Comparison of ENCODE assay signal across 22 mouse cellular contexts in the genomic region with DNA sequence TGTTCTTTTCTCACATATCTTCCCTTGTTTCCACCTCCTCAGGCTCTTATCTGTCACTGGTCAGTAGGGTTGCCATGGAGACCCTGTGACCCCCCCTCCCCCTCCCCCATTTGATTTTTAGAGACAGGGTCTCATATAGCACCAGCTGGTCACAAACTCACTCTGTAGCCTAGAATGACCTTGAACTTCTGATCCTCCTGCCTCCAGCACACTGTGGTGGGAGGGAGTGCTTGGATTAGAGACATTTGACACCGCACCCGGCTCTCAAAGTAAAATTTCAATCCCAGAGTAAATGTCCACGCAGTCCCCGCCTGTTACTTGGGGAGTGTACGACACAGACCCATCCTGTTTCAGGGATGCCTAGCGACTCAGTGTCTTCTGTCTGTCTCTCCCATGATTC. TPM values are rescaled to one million over a fixed set of nuclear protein-coding genes. Genes with fewer than 3 reads are reported as not detected.
A peak's percentile ranks its signal among the peaks of the same experiment; 100 is the strongest.
DNase-seq lines count a peak whose midpoint lies in the region; ATAC-seq and TF ChIP-seq lines count a peak whose summit lies in the region.
"Had no signal": no experiment of that assay in that cellular context is flagged by ENCODE, and none has a peak within 500 bp of the region (broad histone marks: within the 10 kb centered on the region; RNA-seq: fewer than 3 reads in every experiment).

No protein-coding gene starts in this region.

- ATAC-seq in forebrain, postnatal 0 days: no peak
- ATAC-seq in kidney, embryonic 14.5 days (ENCODE audit: low FRiP score, low TSS enrichment): no peak
- ATAC-seq in midbrain, embryonic 13.5 days: no peak
- ATAC-seq in midbrain, embryonic 14.5 days (ENCODE audit: low FRiP score, low TSS enrichment): no peak
- ATAC-seq: forebrain, embryonic 16.5 days; inflammation-experienced regulatory T-cells, adult 6 months; Patski had no signal

- H3K4me2 ChIP-seq in forebrain, postnatal 0 days (ENCODE audit: low read depth): no peak overlapping the region
- H3K4me2 ChIP-seq in kidney, embryonic 14.5 days (replicated peaks; ENCODE audit: low read depth, low read length): no peak overlapping the region
- no peak overlapping the region for H3K4me2 ChIP-seq in midbrain, embryonic 13.5 days (replicated peaks)
- H3K4me2 ChIP-seq in midbrain, embryonic 14.5 days (ENCODE audit: low read length): no peak overlapping the region
- H3K4me2 ChIP-seq: embryonic facial prominence, embryonic 12.5 days; forebrain, embryonic 12.5 days; heart, embryonic 11.5 days; heart, embryonic 15.5 days had no signal

- no peak for DNase-seq in forebrain, embryonic 10.5 days (ENCODE audit: extremely low spot score, low spot score)
- DNase-seq in forebrain, postnatal 0 days: no peak
- no peak for DNase-seq in kidney, postnatal 10 days
- no peak for DNase-seq in midbrain, embryonic 14.5 days
- DNase-seq in R1 (ENCODE audit: low read depth, low spot score): peak; percentile 78
- no peak for DNase-seq in urinary bladder, postnatal 4 days (ENCODE audit: low spot score in 2 of 2)
- DNase-seq: adrenal gland, adult 8-10 months; adrenal gland, postnatal 36 days; cerebellum, adult 2 months; cerebellum, postnatal 10 days; gastrocnemius, postnatal 14 days; heart, adult 2 months; heart, postnatal 14 days had no signal

- peaks cover 63% of the 10 kb centered on the region for H3K4me1 ChIP-seq in forebrain, embryonic 10.5 days
- H3K4me1 ChIP-seq in forebrain, postnatal 0 days (ENCODE audit: insufficient read depth): peaks cover 10% of the 10 kb centered on the region; the same call in 1 of the 2 replicates
- peaks cover 52% of the 10 kb centered on the region for H3K4me1 ChIP-seq in kidney, embryonic 14.5 days (ENCODE audit: control insufficient read depth, insufficient read depth, low read length)
- H3K4me1 ChIP-seq in midbrain, embryonic 13.5 days (replicated peaks): peaks cover 43% of the 10 kb centered on the region
- H3K4me1 ChIP-seq in midbrain, embryonic 14.5 days (ENCODE audit: control insufficient read depth, insufficient read depth, low read length): no peaks in the 10 kb centered on the region

- TF ChIP-seq CTCF in forebrain, postnatal 0 days (IDR thresholded peaks at IDR 0.05; ENCODE audit: low read depth): no peak

- H3K36me3 ChIP-seq in forebrain, embryonic 10.5 days (replicated peaks): peaks cover 78% of the 10 kb centered on the region
- peaks cover 42% of the 10 kb centered on the region for H3K36me3 ChIP-seq in forebrain, postnatal 0 days (ENCODE audit: insufficient read depth)
- peaks cover 13% of the 10 kb centered on the region for H3K36me3 ChIP-seq in kidney, embryonic 14.5 days (ENCODE audit: control insufficient read depth, insufficient read depth, low read length)
- H3K36me3 ChIP-seq in midbrain, embryonic 13.5 days: peaks cover 58% of the 10 kb centered on the region
- peaks cover 50% of the 10 kb centered on the region for H3K36me3 ChIP-seq in midbrain, embryonic 14.5 days (ENCODE audit: control insufficient read depth, insufficient read depth, low read length)
- H3K36me3 ChIP-seq: heart, embryonic 15.5 days had no signal

- H3K4me3 ChIP-seq in forebrain, embryonic 10.5 days: no peak overlapping the region
- H3K4me3 ChIP-seq in forebrain, postnatal 0 days (ENCODE audit: low read depth, low read length): no peak overlapping the region
- H3K4me3 ChIP-seq in kidney, embryonic 14.5 days (ENCODE audit: low read length): no peak overlapping the region
- no peak overlapping the region for H3K4me3 ChIP-seq in midbrain, embryonic 13.5 days (replicated peaks)
- H3K4me3 ChIP-seq in midbrain, embryonic 14.5 days (replicated peaks; ENCODE audit: low read depth, low read length): no peak overlapping the region
- H3K4me3 ChIP-seq: embryonic facial prominence, embryonic 12.5 days; forebrain, embryonic 12.5 days; heart, adult 2 months; heart, embryonic 15.5 days had no signal

- 85% methylated on average over 6 of the region's 6 CpGs for WGBS in forebrain, embryonic 10.5 days
- 91% methylated on average over 6 of the region's 6 CpGs for WGBS in forebrain, postnatal 0 days
- 66% methylated on average over 6 of the region's 6 CpGs for WGBS in kidney, embryonic 14.5 days
- WGBS in midbrain, embryonic 13.5 days: 84% methylated on average over 6 of the region's 6 CpGs
- 85% methylated on average over 6 of the region's 6 CpGs for WGBS in midbrain, embryonic 14.5 days

- peak overlapping the region; percentile 6; the same call in 1 of the 2 replicates for H3K27ac ChIP-seq in forebrain, embryonic 10.5 days
- no peak overlapping the region for H3K27ac ChIP-seq in forebrain, postnatal 0 days (ENCODE audit: low read depth, low read length)
- peak overlapping the region; percentile 2; the same call in 1 of the 2 replicates for H3K27ac ChIP-seq in kidney, embryonic 14.5 days (ENCODE audit: low read depth, low read length)
- H3K27ac ChIP-seq in midbrain, embryonic 13.5 days: 0 out of 2 replicates have a peak overlapping the region, but pooled peaks have one; percentile 51
- H3K27ac ChIP-seq in midbrain, embryonic 14.5 days (replicated peaks; ENCODE audit: low read depth, low read length): no peak overlapping the region
- H3K27ac ChIP-seq: embryonic facial prominence, embryonic 12.5 days; forebrain, embryonic 12.5 days; heart, adult 2 months; heart, embryonic 15.5 days had no signal

- no peaks in the 10 kb centered on the region for H3K9me3 ChIP-seq in forebrain, embryonic 10.5 days
- H3K9me3 ChIP-seq in forebrain, postnatal 0 days (ENCODE audit: low read length): no peaks in the 10 kb centered on the region
- H3K9me3 ChIP-seq in kidney, embryonic 14.5 days (ENCODE audit: control insufficient read depth, low read length): no peaks in the 10 kb centered on the region
- no peaks in the 10 kb centered on the region for H3K9me3 ChIP-seq in midbrain, embryonic 13.5 days
- no peaks in the 10 kb centered on the region for H3K9me3 ChIP-seq in midbrain, embryonic 14.5 days (ENCODE audit: control insufficient read depth, low read length)
- H3K9me3 ChIP-seq: embryonic facial prominence, embryonic 12.5 days; forebrain, embryonic 12.5 days; heart, embryonic 15.5 days had no signal

- no peak overlapping the region for H3K9ac ChIP-seq in forebrain, postnatal 0 days
- H3K9ac ChIP-seq in kidney, embryonic 14.5 days (ENCODE audit: low read depth, low read length): no peak overlapping the region
- H3K9ac ChIP-seq in midbrain, embryonic 13.5 days (replicated peaks): no peak overlapping the region
- H3K9ac ChIP-seq in midbrain, embryonic 14.5 days (replicated peaks; ENCODE audit: low read length): no peak overlapping the region
- H3K9ac ChIP-seq: embryonic facial prominence, embryonic 12.5 days; forebrain, embryonic 12.5 days; heart, embryonic 15.5 days had no signal

- H3K27me3 ChIP-seq in forebrain, embryonic 10.5 days (ENCODE audit: poor library complexity, severe bottlenecking): no peaks in the 10 kb centered on the region
- no peaks in the 10 kb centered on the region for H3K27me3 ChIP-seq in forebrain, postnatal 0 days (ENCODE audit: insufficient read depth, low read length)
- no peaks in the 10 kb centered on the region for H3K27me3 ChIP-seq in kidney, embryonic 14.5 days (ENCODE audit: control insufficient read depth, insufficient read depth, low read length)
- no peaks in the 10 kb centered on the region for H3K27me3 ChIP-seq in midbrain, embryonic 13.5 days
- no peaks in the 10 kb centered on the region for H3K27me3 ChIP-seq in midbrain, embryonic 14.5 days (ENCODE audit: control insufficient read depth, insufficient read depth, low read length)
- H3K27me3 ChIP-seq: embryonic facial prominence, embryonic 12.5 days; forebrain, embryonic 12.5 days; heart, embryonic 15.5 days; Patski had no signal

RNA-seq across cellular contexts. Expression of gene Arhgef10l, which starts 51.7 kb away (rescaled TPM):
- polyA plus RNA-seq in forebrain, embryonic 10.5 days (2016; fragmentation: Nextera tagmentation; extraction: Ambion mirVana): 22.1 and 23.0 TPM in 2 replicates
- 52.5 and 59.0 TPM in 2 replicates for total RNA-seq in forebrain, postnatal 0 days (2014; rRNA removed)
- 13.8 and 16.5 TPM in 2 replicates for polyA plus RNA-seq in forebrain, postnatal 0 days (2015; fragmentation: Nextera tagmentation; extraction: Ambion mirVana)
- 11.8 and 18.2 TPM in 2 replicates for polyA plus RNA-seq in kidney, embryonic 14.5 days (2014; fragmentation: Nextera tagmentation; extraction: Ambion mirVana)
- 27.7 and 28.3 TPM in 2 replicates for polyA plus RNA-seq in midbrain, embryonic 13.5 days (2015; fragmentation: Nextera tagmentation; extraction: Ambion mirVana)
- polyA plus RNA-seq in midbrain, embryonic 14.5 days (2014; fragmentation: Nextera tagmentation; extraction: Ambion mirVana): 18.7 and 24.6 TPM in 2 replicates

Comparison
In these comparisons a context has a peak if more than half of its experiments do, and no peak if none do; other contexts are left out.
1. H3K27ac ChIP-seq: peak in forebrain, embryonic 10.5 days (single experiment), kidney, embryonic 14.5 days (single experiment) and midbrain, embryonic 13.5 days (single experiment); none in forebrain, postnatal 0 days (single experiment) and midbrain, embryonic 14.5 days (single experiment).